Mouse (Mus musculus) heart, postnatal 14 days (tissue): ENCODE data around the gene 2010005H15Rik. TPM values are rescaled to one million over a fixed set of nuclear protein-coding genes. Genes with fewer than 3 reads are reported as not detected.
"Not testable (repeated sequence)": the region's sequence is repeated elsewhere in the genome, so short reads cannot be mapped to it uniquely, and the experiment has no call there.

Source experiments
- DNase-seq, 2 experiments: peaks; one replicate each; pipeline ENCODE4 v3.0.0; 2021 to 2022
- intact Hi-C: fragments of 180-260 bp; cut with DNase I; formaldehyde crosslinking; loops from one replicate; pipeline ENCODE4 v1.15.1; 2025
- long read RNA-seq, 2 experiments: library from polyadenylated mRNA; stranded (forward); transcript quantifications; one replicate each; pipeline ENCODE4 v2.0.0; 2021
- total RNA-seq, 2 experiments: library from RNA; stranded (reverse); gene quantifications; 2 replicates each; pipeline ENCODE4 v1.2.3; 2021

The 2010005H15Rik gene
- not detected for total RNA-seq
- long read RNA-seq, experiment 1 = 0 reads
- long read RNA-seq, experiment 2 = 0 reads

DNA sequence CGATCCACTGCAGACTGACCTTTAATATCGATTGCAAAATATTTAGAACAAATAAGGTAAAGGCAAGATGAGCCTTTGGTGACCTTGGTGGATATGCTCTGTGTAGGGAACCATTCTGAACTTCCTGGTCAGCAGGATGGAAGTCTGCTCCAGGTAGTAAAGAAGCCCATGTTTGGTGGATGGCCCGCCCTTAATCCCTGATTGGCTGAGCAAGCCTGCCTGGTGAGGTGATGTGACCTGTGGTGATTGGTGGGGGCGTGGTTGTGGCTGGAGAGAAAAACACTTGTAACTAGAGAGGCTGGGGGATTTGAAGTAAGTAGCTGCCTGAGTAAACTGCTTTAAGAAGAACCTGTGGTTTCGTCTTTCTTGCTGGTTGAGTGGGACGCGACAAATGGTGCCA lies at the start of gene 2010005H15Rik:
2010005H15Rik (plus strand) TSS at position 301 of the 400 bp plus-strand sequence.
- intact Hi-C loops, DNase-seq: not testable (repeated sequence)

GRCm38 (mm10) chr16:36176108-36176507 lies 45.2 kb upstream of the 2010005H15Rik start:
- intact Hi-C loops = no loop called here
- DNase-seq = no peak

GRCm38 (mm10) chr16:36179910-36180309 lies 41.4 kb upstream of the 2010005H15Rik start:
- intact Hi-C loops = no loop called here

DNA sequence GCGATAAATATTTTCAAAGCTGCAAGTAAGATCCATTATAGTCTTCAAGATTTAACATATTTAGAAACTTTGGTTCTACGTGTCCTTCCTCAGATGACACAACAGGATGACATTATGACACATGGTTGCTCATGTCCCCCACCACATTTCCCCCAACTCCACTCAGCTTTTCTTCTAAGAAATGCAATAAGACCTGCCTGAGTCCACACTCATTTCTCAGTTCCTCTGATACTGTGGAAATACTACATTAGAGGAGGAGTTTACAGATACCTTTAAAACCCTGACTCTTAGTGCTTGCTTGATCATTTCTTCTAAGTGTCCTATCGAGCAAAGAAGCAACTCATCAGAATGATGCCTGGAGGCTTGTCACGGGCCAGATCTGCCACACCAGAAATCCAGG lies 37.4 kb upstream of the 2010005H15Rik start, which contains the start of gene Gm5483:
Gm5483 (plus strand) TSS at position 301 of the 400 bp plus-strand sequence.
- intact Hi-C loops, DNase-seq: not testable (repeated sequence)

More at GRCm38 (mm10) chr16:36179910-36180309, 41.4 kb upstream of the 2010005H15Rik start:
- no peak for DNase-seq

DNA sequence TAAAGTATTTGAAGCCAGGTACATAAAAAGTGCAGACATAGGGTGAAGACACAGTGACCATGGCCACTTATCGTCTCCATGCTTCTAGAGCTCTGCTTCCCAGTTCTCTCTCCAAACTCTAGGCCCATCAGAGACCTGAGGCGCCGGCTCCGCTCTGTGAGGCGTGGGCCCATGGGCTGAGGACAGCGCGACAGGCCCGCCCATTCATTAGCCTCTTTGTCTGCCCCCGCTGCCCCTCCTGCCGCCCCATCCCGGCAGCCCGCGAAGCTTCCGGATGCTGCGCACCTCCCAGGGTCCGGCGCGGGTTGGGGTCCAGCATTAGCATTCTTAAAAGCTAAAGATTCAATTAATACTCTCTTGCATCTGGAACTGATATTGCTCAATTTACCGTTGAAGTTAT lies 22.0 kb upstream of the 2010005H15Rik start:
- no peak for DNase-seq
- intact Hi-C loops = no loop called here

DNA sequence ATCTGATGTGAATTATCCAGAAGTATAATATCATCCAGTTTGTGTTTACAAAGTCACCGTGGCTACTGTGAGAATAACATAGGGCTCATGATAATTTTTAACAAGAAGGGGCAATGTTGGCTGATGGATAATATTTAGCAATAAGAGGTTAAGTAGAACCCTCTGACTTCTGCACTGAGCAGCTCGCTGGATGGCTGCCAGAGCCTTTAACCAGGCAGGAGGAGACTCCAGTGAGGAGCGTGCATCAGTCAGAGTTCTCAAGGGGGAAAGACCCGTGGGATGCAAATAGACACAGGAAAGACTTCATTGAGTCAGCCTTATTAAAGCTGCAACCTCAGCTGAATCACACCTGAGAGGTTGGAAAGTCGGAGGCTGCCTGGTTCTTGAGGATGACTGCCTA lies 17.4 kb upstream of the 2010005H15Rik start:
- no peak for DNase-seq

DNA sequence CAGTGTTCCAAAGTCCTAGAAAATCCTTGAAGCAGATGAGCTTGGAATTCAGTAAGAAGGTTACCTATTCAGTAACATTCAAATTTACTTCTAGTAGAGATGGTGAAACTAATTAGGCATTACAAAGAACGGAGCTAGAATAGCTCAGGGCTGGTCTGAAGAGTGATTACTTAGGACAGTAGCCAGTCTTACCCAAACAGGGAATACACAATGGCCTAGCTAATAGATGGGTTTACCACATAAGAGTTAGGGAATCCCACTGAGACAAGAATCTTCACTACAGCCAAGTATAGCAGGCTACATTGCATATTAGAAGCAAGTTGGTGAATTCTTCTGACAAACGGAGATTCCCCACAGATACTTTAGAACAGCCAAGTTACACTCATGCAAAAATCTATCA lies 15.6 kb upstream of the 2010005H15Rik start:
- DNase-seq, intact Hi-C loops: not testable (repeated sequence)

More for the DNA sequence above, 17.4 kb upstream of the 2010005H15Rik start:
- intact Hi-C loops = no loop called here

DNA sequence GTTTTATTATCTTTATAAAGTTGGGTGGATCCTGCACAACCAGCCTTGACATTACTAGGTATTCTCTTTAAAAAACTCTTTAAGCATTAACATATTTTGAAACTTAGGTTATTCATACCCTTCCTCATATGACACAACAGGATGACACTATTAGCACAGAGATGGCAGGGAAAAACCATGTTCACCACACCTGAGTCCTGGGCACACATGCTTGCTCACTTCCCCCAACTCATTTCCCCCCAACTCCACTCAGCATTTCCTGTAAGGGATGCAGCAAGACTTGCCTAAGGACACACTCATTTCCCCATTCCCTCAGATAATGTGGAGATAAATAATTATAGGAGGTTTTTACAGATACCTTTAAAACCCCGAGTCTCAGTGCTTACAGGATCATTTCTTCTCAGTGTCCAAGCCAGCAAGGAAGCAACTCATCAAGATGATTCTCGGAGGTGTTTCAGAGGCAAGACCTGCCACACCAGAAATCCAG lies 11.3 kb upstream of the 2010005H15Rik start, which contains the start of gene Gm5416:
Gm5416 (plus strand) TSS at position 437 of the 487 bp plus-strand sequence.
- no peak for DNase-seq
- intact Hi-C loops = no loop called here

DNA sequence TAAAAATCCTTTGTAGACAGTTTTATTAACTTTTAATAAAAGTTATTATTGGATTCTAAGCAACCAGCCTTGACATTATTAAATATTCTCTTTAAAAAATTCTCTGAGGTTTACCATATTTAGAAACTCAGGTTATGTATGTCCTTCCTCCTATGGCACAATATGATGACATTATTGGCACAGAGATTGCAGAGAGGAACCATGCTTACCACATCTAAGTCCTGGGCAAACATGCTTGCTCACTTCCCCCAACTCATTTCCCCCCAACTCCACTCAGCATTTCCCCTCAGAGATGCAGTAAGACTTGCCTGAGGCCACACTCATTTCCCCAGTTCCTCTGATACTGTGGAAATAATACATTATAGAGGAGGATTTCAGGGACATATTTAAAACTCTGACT lies 39.3 kb downstream of the 2010005H15Rik start:
- intact Hi-C loops, DNase-seq: not testable (repeated sequence)

DNA sequence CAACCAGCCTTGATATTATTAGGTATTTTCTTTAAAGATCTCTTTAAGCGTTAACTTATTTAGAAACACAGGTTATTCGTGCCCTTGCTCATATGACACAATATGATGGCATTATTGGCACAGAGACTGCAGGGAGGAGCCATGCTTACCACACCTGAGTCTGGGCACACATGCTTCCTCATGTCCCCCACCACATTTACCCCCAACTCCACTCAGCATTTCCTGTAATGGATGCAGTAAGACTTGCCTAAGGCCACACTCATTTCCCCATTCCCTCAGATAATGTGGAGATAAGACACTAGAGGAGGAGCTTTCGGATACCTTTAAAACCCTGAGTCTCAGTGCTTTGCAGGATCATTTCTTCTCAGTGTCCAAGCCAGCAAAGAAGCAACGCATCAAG lies 55.5 kb downstream of the 2010005H15Rik start, which contains the start of gene Stfa1:
Stfa1 (plus strand) TSS at position 156 of the 400 bp plus-strand sequence.
- intact Hi-C loops, DNase-seq: not testable (repeated sequence)

DNA sequence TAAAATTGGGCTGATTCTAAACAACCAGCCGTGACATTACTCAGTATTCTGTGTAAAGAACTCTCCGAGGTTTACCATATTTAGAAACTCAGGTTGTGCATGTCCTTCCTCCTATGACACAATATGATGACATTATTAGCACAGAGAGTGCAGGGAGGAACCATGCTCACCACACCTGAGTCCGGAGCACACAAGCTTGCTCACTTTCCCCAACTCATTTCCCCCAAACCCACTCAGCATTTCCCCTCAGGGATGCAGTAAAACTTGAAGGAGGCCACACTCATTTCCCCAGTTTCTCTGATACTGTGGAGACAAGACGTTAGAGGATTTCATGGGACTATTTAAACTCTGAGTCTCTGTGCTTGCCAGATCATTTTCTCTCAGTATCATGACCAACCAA lies 67.9 kb downstream of the 2010005H15Rik start:
- DNase-seq = no peak
- intact Hi-C loops = no loop called here

Other genes starting within 250 kb of the 2010005H15Rik start
- gene Kpna1, start 242.7 kb upstream of the 2010005H15Rik start, total RNA-seq = 10 to 100 TPM; 89.2 to 91.3 TPM
- gene Wdr5b, start 180.3 kb upstream of the 2010005H15Rik start, total RNA-seq = 1 to 10 TPM; 2.8 to 3.3 TPM
- 100 to 1,000 TPM; 205 to 206 TPM for gene Fam162a, start 149.9 kb upstream of the 2010005H15Rik start, total RNA-seq
- 10 to 100 TPM; 32.4 to 34.2 TPM for gene Ccdc58, start 149.8 kb upstream of the 2010005H15Rik start, total RNA-seq
- not detected for gene Csta1, start 90.2 kb upstream of the 2010005H15Rik start, total RNA-seq
- not detected for gene Stfa2l1, start 64.7 kb upstream of the 2010005H15Rik start, total RNA-seq
- gene Gm5483, start 37.3 kb upstream of the 2010005H15Rik start, total RNA-seq = not detected
- gene Gm5416, start 11.1 kb upstream of the 2010005H15Rik start, total RNA-seq = not detected
- gene Stfa1, start 55.5 kb downstream of the 2010005H15Rik start, total RNA-seq = not detected
- not detected for gene BC117090, start 112.9 kb downstream of the 2010005H15Rik start, total RNA-seq
- gene BC100530, start 146.3 kb downstream of the 2010005H15Rik start, total RNA-seq = not detected
- gene Stfa2, start 187.0 kb downstream of the 2010005H15Rik start, total RNA-seq = not detected
- not detected for gene Stfa3, start 233.9 kb downstream of the 2010005H15Rik start, total RNA-seq